Mouse (Mus musculus): ENCODE results near the gene Olfr1469.
"Not testable (repeated sequence)": the region's sequence is repeated elsewhere in the genome, so short reads cannot be mapped to it uniquely, and the experiment has no call there.

Gene Olfr1469

DNA sequence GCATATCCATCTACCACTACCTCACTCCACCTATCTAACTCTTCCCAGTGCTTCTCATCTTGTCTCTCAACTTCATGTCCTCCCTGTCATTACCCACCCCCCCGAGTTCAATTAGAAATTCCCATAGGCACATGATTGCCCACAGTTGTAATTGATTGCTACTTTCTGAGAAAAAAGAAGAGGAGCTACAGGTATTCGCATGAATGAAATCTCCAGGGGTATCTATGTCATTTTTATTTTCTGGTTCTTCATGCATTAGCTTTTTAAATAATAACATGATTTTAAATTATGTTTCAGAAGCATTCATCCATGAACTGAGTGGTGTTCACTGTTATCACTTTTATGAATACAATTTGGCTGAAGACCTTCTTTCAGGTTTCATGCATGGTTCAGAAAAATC lies at the start of gene Olfr1469:
Gene Olfr1469 (plus strand): TSS at position 301 of the 400 bp plus-strand sequence.
- no peak for DNase-seq

DNA sequence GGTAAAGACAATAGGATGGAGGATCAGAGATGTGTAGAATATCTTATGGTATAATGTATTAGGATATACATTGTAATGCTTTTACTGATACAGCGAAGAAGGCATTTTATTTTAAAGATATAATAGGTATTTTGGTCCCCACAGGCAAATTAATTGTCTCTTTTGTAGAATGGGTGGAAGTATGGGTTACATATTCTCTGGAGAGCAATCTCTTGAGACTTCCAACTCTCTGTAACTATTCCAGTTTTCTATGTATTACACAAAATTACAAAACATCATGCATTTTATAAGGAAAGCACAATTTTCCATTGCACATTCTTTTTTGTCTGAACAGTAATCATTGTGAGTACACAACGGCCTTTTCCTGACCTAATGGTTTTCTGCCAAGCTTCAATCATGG lies 45.7 kb upstream of the Olfr1469 start, which contains the start of gene Olfr1467:
Gene Olfr1467 (plus strand): TSS at position 301 of the 400 bp plus-strand sequence.
- no peak for DNase-seq

DNA sequence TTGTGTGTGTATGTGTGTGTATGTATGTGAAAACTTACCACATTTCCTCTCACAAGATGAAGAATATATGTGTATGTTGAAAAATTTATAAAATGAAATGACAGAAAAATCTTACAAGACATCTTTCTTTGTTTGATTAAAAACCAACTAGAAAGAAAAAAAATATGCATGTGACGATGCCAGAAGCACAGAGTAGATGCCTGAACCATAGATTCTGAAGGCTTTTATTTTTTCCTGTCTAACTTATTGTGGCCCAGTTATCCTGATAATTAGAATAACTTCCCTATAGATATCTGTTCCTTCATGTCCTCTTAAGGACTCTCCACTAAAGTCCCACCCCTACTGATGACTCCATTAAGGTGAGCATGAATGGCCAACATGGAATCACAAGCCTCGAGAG lies 35.5 kb downstream of the Olfr1469 start, which contains the start of gene Olfr1471:
Gene Olfr1471 (plus strand): TSS at position 301 of the 400 bp plus-strand sequence.
- DNase-seq: not testable (repeated sequence)

DNA sequence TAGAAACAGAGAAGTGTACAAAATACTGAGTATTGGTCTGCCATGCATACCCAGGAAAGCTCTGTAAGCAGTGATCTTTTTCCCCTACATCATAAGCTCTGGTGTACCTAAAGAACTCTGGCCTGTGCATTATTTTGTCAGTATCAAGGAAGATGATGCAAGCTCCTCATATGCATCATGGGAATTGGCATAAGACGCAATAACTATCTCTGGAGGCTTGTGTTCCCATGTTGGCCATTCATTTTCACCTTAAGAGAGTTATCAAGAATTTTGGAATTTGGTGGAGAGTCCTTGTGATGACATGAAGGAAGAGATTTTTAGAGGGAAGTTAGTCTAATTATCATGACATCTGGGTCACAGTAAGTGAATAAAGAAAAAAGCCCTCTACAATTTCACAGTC lies 48.3 kb downstream of the Olfr1469 start, which contains the start of gene Olfr1472:
Gene Olfr1472 (minus strand): TSS at position 101 of the 400 bp plus-strand sequence.
- DNase-seq: no peak
